Mouse (Mus musculus) cerebellum, postnatal 4 days (tissue): ENCODE results near the gene Grk3.

Source experiments
- DNase-seq, 2 experiments: peaks; one replicate each; pipeline ENCODE4 v3.0.0; 2022; ENCODE audit warnings: low spot score in 2 of 2, mixed read lengths in 1 of 2

Gene Grk3

DNA sequence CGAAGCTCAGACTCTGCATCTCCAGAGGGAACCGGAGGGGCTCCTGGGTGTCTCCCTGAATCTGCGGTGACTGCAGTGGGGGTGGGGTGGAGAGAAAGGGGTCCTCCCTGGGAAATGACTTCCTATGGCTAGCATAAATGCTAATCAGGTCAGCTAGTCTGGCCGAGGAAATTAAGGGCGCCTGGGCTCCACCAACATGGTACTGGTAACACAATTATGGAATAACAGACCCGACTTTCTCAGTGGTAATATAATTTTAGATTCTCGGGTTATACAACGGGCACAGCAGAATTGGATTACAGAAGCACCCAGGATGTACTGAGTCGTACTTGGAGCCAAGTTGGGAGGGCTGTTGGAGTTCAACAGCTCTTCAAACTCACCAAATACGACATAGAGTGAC is 79.0 kb downstream of the Grk3 start:
- no peak for DNase-seq

DNA sequence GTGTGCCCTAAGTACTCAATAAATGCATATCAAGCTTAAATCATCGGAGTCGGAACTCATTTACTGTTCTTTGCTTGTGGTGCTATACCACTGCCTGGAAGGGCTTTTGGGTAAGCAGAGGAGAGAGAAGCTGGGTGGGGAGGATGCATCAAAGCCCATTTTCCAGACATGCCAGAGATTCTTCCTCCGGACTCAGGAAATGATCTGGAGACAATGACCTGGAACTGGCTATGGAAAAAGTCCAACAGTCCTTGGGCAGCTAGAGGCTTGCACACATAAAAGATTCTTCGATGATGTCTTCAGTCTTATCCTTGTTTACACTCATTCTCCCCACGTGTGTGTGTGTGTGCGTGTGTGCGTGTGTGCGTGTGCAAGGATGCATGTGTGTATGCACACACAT is 80.2 kb downstream of the Grk3 start:
- DNase-seq: no peak

DNA sequence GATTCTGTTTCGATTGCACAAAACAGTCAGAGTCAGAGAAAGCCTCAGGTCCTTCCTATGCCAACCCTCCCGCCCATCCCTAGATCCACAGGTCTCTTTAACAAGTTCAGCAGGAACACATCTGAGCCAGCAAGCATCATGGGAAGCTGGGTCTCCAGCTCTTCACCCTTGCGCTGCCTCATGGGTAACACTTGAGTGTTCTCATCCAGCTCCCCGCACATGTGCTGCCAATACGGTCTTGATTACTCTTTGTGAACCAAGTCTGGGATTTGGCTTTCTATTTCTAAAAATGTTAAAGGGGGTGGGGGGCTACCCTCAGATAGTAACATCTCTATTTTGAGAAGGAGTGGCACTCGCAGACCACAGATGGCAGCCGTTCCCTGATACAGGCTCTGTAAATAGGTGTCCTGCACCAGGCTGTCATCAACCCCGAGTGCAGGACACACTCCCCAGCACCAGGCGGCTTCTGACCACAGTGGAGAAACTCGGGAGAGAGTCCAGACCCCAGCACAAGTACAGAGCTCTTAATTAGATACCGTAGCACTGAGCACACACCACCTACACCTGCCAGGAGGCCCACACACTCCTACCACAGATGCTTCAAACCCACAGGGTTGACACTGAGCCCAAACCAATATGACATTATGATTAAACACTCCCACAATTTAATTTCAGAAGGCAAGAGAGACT is 82.6 kb downstream of the Grk3 start:
- DNase-seq: no peak

GRCm38 (mm10) chr5:112931901-112932300 is 83.7 kb downstream of the Grk3 start:
- no peak for DNase-seq

GRCm38 (mm10) chr5:112928201-112928881 is 87.2 kb downstream of the Grk3 start:
- no peak for DNase-seq

GRCm38 (mm10) chr5:112925422-112925821 is 90.2 kb downstream of the Grk3 start:
- no peak for DNase-seq

DNA sequence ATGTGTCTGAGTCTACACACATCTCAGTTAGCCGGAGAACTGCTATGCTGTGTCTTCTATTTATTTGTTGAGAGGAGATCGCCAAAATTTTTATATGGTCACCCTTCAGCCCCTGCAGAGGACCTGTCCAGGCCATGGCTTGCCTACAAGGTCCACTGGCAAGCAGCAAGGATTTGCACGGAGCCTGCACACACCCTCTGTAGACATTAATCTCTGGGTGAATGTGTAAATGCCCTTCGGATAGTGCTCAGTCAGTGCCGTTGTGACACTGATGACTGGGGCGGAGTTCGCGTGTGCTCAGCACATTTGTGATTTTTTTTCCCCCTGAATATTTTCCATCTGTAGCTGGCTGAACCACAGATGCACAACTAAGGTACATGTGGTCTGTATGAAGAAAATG is 90.8 kb downstream of the Grk3 start:
- no peak for DNase-seq

DNA sequence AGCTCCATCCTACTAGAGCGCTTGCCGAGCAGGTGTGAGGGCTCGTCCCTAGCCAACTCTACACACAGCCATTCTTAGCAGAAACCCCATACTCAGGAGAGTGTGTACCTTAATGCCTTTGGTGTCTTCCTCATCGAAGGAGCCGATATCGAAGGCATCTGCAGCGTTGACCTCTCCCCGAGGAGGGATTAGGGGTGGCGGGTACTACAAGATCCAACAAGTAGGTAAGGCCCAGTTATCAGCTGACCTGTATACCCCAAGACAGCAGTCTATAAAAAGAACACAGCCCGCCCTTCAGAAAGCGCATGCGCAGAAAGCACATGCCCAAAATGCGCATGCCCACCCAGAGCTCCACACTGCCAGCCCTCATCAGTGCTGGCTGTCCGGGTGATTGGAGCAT is 91.8 kb downstream of the Grk3 start:
- no peak for DNase-seq

DNA sequence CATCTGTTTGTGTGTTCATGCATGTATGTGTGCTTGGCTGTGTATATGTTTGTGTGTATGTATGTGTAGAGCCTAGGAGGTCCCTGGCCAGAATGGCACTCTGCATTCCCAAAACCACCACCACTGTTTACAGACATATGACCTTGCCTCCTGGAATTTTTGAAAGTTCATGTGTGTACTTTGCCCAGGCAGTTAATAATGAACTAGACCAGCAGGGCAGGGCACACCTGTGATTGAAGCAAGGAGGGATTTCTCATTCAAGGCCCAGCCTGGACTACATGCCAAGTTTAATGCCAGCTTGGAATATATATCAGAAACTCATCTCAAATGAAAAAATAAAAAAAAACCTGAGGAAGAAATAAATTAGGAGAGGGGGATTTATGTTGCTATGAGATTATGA is 93.7 kb downstream of the Grk3 start:
- DNase-seq: no peak

DNA sequence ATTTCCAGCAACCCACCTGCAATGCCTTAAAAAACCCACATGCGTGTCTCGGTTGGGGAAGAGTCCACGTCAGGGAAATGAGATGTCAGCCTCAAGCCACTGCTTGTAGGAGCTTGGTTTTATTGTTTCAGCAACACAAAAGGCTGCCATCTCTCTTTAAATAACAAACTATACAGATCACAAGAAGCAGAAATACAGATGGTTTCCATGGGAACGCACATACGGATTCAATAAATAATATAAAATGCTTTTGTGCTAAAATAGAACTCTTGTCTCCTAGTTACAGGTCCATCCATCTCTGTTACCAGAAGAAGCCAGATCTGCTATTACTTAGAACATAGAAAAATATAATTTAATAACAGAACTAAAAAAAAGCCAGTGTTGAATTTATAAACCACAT is 105.2 kb downstream of the Grk3 start:
- no peak for DNase-seq

DNA sequence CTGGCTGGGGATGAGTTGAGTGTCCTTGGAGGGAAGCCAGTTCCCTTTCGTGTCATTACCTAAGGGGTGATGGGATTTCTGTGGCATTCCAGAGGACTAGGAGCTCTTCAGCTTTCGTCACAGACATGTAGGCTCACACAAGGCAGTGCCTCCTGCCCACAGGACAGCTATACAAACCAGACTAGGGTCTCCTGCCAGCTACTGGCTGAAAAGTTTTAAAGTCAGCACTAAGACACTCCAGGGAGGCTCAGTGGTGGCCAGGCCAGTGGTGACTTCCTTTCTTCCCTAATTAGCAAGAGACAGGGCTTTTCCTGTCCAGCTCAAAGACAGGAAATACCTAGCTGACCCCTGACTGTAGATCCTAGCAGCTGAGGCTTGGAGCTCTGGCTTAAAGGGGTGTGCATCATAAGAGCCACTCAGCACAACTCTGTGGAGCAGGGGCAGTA is 107.4 kb downstream of the Grk3 start:
- DNase-seq: no peak

GRCm38 (mm10) chr5:112907504-112907903 is 108.1 kb downstream of the Grk3 start:
- no peak for DNase-seq

GRCm38 (mm10) chr5:112895674-112896654 is 119.6 kb downstream of the Grk3 start, which contains the start of gene Myo18b:
TSS of gene Myo18b (minus strand) at chr5:112896362.
- DNase-seq: no peak

DNA sequence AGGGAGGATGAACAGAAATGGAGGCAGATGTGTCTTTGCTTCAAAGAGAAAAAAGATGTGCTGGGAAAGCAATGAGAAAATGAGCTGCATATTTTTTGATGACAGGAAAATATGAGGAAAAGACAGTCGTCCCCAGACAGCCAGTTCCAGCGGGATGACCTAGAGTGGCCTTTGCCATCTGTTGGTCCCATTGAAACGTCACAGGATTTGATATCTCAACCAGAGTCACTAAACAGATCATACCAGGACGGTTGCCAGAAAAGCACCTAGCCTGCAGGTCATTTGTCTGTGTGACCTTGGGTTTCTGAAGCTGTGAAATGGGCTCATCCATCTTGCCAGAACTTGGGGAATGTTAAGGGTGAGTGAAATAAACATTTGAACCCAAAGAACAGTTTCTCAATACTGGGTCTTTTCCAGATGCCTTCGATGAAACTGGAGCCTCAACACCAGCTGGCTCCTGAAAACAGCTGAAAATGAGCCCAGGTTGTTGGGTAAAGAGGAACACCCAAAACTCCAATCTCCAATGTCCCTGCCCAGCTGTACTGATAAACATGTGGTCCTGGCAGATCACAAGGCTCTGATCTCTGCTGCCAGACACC is 122.0 kb downstream of the Grk3 start:
- DNase-seq: no peak

DNA sequence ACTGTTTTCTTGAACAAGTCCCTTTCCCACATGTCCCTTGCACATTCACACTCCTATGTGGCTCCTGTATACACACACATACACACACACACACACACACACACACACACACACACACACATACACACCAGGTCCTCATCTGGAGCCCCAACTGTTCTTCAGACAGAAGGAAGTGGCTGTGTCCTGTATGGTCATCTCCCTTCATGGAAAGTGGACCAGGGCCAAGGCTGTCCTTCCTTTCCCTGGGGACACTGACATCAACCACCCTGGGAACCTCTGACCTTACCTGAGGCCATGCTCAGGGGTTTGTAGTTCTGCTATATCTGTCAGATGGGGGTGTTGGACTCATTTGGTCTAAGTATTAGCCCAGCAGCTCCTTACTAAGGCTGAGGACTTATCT is 123.2 kb downstream of the Grk3 start:
- no peak for DNase-seq

GRCm38 (mm10) chr5:112888651-112889050 is 126.9 kb downstream of the Grk3 start:
- DNase-seq: no peak

DNA sequence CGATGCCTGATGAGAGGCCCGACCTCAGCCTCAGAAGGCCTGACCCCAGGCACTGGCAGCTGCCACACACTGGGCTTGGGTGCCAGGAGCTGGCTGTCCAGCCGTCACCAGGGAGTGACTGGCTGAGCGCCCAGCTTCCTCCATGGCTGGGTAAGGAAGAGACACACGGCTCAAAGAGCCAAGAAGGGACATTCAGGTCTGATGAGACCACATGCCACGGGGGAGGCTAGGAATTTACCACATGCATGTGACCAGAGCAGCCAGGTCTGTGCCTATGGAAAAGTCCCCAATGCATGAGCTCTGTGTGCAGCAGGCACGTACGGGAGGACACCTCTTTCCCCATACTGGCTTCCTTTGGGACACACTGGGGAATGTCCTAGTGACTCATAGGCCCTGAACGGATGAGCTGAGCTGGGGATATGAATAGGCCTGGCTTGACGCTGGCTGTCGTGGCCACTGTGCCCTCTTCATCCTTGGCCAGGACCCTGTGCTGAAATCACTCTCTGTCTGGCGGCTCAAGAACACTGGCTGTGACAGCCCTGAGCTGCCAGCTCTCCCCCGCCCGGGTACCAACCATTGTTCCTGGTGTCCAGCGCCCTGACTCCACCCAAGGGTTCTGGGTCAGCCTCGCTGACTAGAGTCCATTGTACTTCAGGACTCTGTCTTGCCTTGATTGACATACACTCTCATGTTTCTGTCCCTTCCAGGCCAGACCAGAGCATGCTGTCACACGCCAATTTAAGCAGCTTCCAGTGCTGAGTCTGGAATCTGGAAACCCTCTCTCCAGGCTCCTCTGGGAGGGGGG is 128.7 kb downstream of the Grk3 start:
- DNase-seq: peak in 1 of 2 experiments; percentile 71

DNA sequence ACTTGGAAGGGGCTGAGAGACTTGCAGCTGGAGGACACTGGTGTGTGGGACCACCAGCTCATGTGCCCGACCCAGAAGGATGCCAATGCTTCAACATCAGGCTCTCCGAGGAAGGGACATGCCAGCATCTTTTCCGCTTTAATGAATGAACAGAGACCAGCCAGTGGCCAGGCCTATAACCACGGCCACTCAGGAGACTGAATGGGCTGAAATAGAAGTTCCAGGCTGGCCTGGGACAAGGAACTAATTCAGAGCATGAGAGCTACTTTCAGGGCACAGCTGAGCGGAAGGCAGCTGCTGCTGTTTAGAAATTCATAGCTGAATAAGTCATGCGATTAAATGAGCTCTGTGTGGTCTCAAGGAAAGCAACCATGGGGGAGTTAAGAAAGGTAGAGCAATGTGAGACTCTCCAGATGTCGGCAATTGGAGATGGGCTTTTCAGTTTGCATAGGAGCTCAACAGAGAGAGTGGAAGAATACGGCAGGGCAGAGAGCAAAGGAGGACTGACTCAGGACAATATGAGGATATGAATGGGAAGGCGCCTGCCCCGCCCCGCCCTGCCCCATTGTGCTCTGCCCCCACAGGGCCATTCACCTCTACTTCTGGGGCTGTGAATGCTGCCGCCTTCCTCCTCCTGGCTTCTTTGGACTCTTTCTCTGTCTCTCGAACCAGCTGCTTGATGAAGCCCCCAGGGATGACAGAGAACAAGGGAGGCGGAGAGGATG is 138.0 kb downstream of the Grk3 start:
- no peak for DNase-seq

DNA sequence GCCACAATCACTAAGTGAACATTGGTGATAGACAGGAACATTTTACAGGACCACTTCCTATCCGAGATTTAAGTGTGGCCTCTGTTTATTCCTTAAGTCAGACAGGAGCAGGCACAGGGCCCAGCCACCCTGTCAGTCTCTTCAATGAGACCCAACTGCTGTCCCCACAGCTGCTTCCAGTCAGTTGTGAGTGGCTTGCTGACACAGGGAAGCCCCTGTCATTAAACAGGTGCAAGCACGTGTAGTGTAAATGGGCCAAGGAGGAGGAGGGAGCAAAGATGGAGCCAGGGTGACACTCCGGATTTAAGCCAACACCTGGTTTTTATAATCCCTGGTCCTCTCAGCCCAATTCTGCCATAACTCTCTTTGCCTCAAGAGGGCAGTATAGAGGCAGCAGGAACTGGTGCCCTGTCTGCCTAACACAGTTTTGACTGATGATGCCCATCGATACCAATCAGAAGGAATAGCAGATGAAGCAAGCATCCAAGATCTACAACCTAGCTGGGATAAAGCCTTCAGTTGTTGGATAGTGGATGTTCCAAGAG is 138.7 kb downstream of the Grk3 start:
- DNase-seq: peak in 1 of 2 experiments; percentile 65

DNA sequence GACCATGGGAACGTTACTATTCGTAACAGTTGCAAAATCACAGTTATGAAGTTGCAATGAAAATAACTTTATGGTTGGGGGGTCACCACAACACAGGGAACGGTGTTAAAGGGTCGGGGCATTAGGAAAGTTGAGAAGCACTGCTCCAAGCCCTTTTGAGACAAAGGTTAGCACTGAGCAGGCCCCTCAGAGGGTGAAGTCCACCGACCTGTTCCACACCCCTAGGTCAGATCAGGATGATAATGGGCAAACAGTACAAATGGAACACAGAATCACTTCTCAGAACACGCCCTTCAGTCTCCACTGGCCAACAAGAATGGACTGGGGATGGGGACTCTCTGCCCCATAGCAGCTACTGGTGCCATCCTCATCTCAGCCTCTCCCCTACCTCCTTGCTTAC is 142.6 kb downstream of the Grk3 start:
- DNase-seq: no peak
